Mouse (Mus musculus) forebrain, embryonic 16.5 days (tissue): Measurements from ENCODE around the gene Trpm8. TPM values are rescaled to one million over a fixed set of nuclear protein-coding genes. Genes with fewer than 3 reads are reported as not detected.
A peak's percentile ranks its signal among the peaks of the same experiment; 100 is the strongest.

ENCODE experiments used
- ATAC-seq: fragments of 200-750 bp; cut with Nextera tagmentation; 2 replicates; pipeline ENCODE4 v1.8.0; 2017; ENCODE audit warnings: mild to moderate bottlenecking, moderate library complexity
- H3K27ac ChIP-seq: fragments of 300-500 bp; sonication (generic); 2 replicates; pipeline ENCODE4 v1.5.1; 2014; ENCODE audit warnings: low read length, control low read depth
- H3K27me3 ChIP-seq: fragments of 300-500 bp; sonication (generic); replicated peaks from 2 replicates; pipeline ENCODE4 v1.6.1; 2014; ENCODE audit warnings: low read length; ENCODE audit not compliant: control insufficient read depth, insufficient read depth
- H3K36me3 ChIP-seq: fragments of 300-500 bp; sonication (generic); 2 replicates; pipeline ENCODE4 v1.6.1; 2014; ENCODE audit not compliant: control insufficient read depth, insufficient read depth
- H3K4me1 ChIP-seq: fragments of 300-500 bp; sonication (generic); replicated peaks from 2 replicates; pipeline ENCODE4 v1.6.1; 2014; ENCODE audit warnings: low read length; ENCODE audit not compliant: control insufficient read depth, insufficient read depth
- H3K4me2 ChIP-seq: fragments of 300-500 bp; sonication (generic); 2 replicates; pipeline ENCODE4 v1.6.1; 2014; ENCODE audit warnings: mild to moderate bottlenecking, low read length, control low read depth
- H3K4me3 ChIP-seq: fragments of 300-500 bp; sonication (generic); replicated peaks from 2 replicates; pipeline ENCODE4 v1.5.1; 2014; ENCODE audit warnings: mild to moderate bottlenecking, low read length, control low read depth
- H3K9ac ChIP-seq: fragments of 300-500 bp; sonication (generic); replicated peaks from 2 replicates; pipeline ENCODE4 v1.6.1; 2014; ENCODE audit warnings: low read depth, low read length, control low read depth
- H3K9me3 ChIP-seq: fragments of 300-500 bp; sonication (generic); 2 replicates; pipeline ENCODE4 v1.6.1; 2016; ENCODE audit warnings: low read length; ENCODE audit not compliant: control insufficient read depth
- WGBS: fragments of 180-500 bp; shearing (Covaris S2); extraction: QIAGEN DNeasy Blood & Tissue Kit; methylation state at CpG from one replicate; pipeline ENCODE4 v1.1.7; 2014; 5-methylcytosine and 5-hydroxymethylcytosine counted together
- polyA plus RNA-seq: library from polyadenylated mRNA; unstranded; fragments of >200 nt; fragmentation: Nextera tagmentation; extraction: Ambion mirVana; gene quantifications from 2 replicates; pipeline ENCODE4 v1.2.1, GENCODE M21; 2015

Trpm8 gene
- polyA plus RNA-seq, 1 experiment from 2014 or later = 0.09 TPM

GRCm38 (mm10) chr1:88276524-88277097 is 850 bp upstream of the Trpm8 start:
- Histone ChIP-seq H3K4me1 (peaks cover 21% of the 10 kb centered on the region), H3K27me3 (no peaks in the 10 kb centered on the region), H3K36me3 (peaks cover 11% of the 10 kb centered on the region; the same call in 1 of the 2 replicates), H3K9ac (peak overlapping the region; percentile 72), H3K27ac (peak overlapping the region; percentile 67), H3K4me3 (peak overlapping the region; percentile 51), H3K4me2 (peak overlapping the region; percentile 61), H3K9me3 (no peaks in the 10 kb centered on the region; the same call in 1 of the 2 replicates)
- WGBS = 19% methylated on average over 10 of the region's 10 CpGs
- peak; percentile 30 for ATAC-seq

GRCm38 (mm10) chr1:88277818-88278511 is 504 bp downstream of the Trpm8 start:
- peak overlapping the region; percentile 61 for H3K4me2 ChIP-seq
- H3K27ac ChIP-seq = no peak overlapping the region
- no peaks in the 10 kb centered on the region for H3K27me3 ChIP-seq
- H3K4me3 ChIP-seq = peak overlapping the region; percentile 51
- H3K9me3 ChIP-seq = peaks cover 7% of the 10 kb centered on the region; the same call in 1 of the 2 replicates
- peaks cover 11% of the 10 kb centered on the region; the same call in 1 of the 2 replicates for H3K36me3 ChIP-seq
- peak; percentile 5 for ATAC-seq
- peaks cover 21% of the 10 kb centered on the region for H3K4me1 ChIP-seq
- peak overlapping the region; percentile 72 for H3K9ac ChIP-seq
- 69% methylated on average over 18 of the region's 18 CpGs for WGBS

GRCm38 (mm10) chr1:88279111-88280005 is 1.9 kb downstream of the Trpm8 start:
- peaks cover 7% of the 10 kb centered on the region; the same call in 1 of the 2 replicates for H3K36me3 ChIP-seq
- no peak overlapping the region for H3K4me2 ChIP-seq
- H3K4me1 ChIP-seq = peaks cover 21% of the 10 kb centered on the region
- no peaks in the 10 kb centered on the region for H3K27me3 ChIP-seq
- 71% methylated on average over 9 of the region's 9 CpGs for WGBS
- H3K9ac ChIP-seq = no peak overlapping the region
- H3K9me3 ChIP-seq = peaks cover 15% of the 10 kb centered on the region
- no peak overlapping the region for H3K27ac ChIP-seq
- no peak overlapping the region for H3K4me3 ChIP-seq
- no peak for ATAC-seq

- Histone ChIP-seq H3K27me3 (no peaks in the 10 kb centered on the region), H3K4me1 (peaks cover 19% of the 10 kb centered on the region), H3K4me2 (no peak overlapping the region), H3K9me3 (peaks cover 23% of the 10 kb centered on the region), H3K27ac (no peak overlapping the region), H3K36me3 (no peaks in the 10 kb centered on the region), H3K4me3 (no peak overlapping the region), H3K9ac (no peak overlapping the region)
- ATAC-seq = no peak
- WGBS = 74% methylated on average over 15 of the region's 15 CpGs
Measured at GRCm38 (mm10) chr1:88280006-88280690, 2.7 kb downstream of the Trpm8 start.

GRCm38 (mm10) chr1:88282301-88282700 is 4.8 kb downstream of the Trpm8 start:
- no peaks in the 10 kb centered on the region for H3K4me1 ChIP-seq
- no peak overlapping the region for H3K4me2 ChIP-seq
- no peak for ATAC-seq
- H3K9ac ChIP-seq = no peak overlapping the region
- no peak overlapping the region for H3K4me3 ChIP-seq
- no peak overlapping the region for H3K27ac ChIP-seq
- H3K27me3 ChIP-seq = no peaks in the 10 kb centered on the region
- H3K9me3 ChIP-seq = peaks cover 33% of the 10 kb centered on the region
- no peaks in the 10 kb centered on the region for H3K36me3 ChIP-seq
- 57% methylated on average over 3 of the region's 3 CpGs for WGBS

GRCm38 (mm10) chr1:88283376-88284227 is 6.1 kb downstream of the Trpm8 start:
- Histone ChIP-seq H3K4me2 (no peak overlapping the region), H3K4me1 (no peaks in the 10 kb centered on the region), H3K27ac (no peak overlapping the region), H3K36me3 (no peaks in the 10 kb centered on the region), H3K4me3 (no peak overlapping the region), H3K9me3 (peaks cover 40% of the 10 kb centered on the region), H3K9ac (no peak overlapping the region), H3K27me3 (no peaks in the 10 kb centered on the region)
- no peak for ATAC-seq
- 82% methylated on average over 15 of the region's 15 CpGs for WGBS

- H3K4me2 ChIP-seq = no peak overlapping the region
- H3K36me3 ChIP-seq = no peaks in the 10 kb centered on the region
- H3K9me3 ChIP-seq = peaks cover 42% of the 10 kb centered on the region
- H3K4me1 ChIP-seq = no peaks in the 10 kb centered on the region
- H3K4me3 ChIP-seq = no peak overlapping the region
- peak; percentile 25; the same call in 1 of the 2 replicates for ATAC-seq
- H3K9ac ChIP-seq = no peak overlapping the region
- no peak overlapping the region for H3K27ac ChIP-seq
- no peaks in the 10 kb centered on the region for H3K27me3 ChIP-seq
- 64% methylated on average over 10 of the region's 10 CpGs for WGBS
Measured at GRCm38 (mm10) chr1:88284228-88284945, 6.9 kb downstream of the Trpm8 start.

- Histone ChIP-seq H3K4me2 (no peak overlapping the region), H3K9ac (no peak overlapping the region), H3K36me3 (no peaks in the 10 kb centered on the region), H3K9me3 (peaks cover 44% of the 10 kb centered on the region), H3K27ac (no peak overlapping the region), H3K4me3 (no peak overlapping the region), H3K4me1 (no peaks in the 10 kb centered on the region), H3K27me3 (no peaks in the 10 kb centered on the region)
- WGBS = 65% methylated on average over 7 of the region's 7 CpGs
- no peak; the same call in 1 of the 2 replicates for ATAC-seq
Measured at GRCm38 (mm10) chr1:88284946-88285320, 7.5 kb downstream of the Trpm8 start.
